Mouse (Mus musculus): ENCODE measurements at regions not wholly inside any gene's neighbourhood (a gene's known extent, or its start where the extent isn't known, plus 50 kb on each side); places are given as distances from the start of the nearest gene placed in this dataset.

DNA sequence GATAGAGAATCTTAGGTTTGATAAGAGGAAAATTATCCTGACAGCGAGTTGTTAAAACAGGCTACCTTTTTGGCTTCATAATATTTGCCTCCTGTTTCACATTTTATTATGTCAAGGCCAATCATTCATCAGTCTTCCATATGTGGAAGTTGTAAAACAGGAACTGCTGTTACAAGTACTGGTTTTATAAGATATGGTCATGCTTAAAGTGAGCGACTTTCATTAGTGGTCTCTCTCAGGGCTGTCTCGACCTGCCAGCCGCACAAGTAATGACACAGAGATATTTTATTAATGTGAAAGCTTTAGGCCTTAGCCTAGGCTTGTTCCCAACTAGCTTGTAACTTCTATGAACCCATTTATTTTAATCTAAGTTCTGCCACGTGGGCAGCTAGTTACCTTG, 346.3 kb upstream of the Nudt12 start:
- Histone ChIP-seq H3K9ac (no peak overlapping the region), H3K9me3 (no peaks in the 10 kb centered on the region), H3K4me3 (replicated peaks) (no peak overlapping the region), H3K27me3 (replicated peaks) (no peaks in the 10 kb centered on the region), H3K36me3 (no peaks in the 10 kb centered on the region), H3K4me1 (replicated peaks) (no peaks in the 10 kb centered on the region), H3K27ac (no peak overlapping the region), H3K4me2 (replicated peaks) (no peak overlapping the region)
- WGBS: 61% methylated on average over 5 of the region's 5 CpGs
- no peak for ATAC-seq

DNA sequence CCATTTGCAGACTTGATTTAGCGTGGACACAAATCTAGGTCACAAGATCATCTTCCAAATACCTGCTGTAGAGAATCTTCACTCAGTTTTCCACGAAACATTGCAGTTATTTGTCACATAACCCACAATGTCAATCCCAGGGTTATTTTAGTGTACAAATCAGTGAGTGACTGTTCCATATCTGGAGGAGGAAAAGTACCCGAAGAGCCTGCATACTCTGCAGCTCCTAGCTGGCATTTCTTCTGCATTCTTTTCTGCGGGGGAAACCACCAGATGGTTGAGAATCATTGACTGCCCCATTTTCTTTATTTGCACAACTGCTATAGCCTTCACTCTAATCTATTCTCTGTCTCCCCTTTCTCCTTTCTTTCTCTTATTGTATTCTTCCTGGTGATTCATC, 332.4 kb upstream of the Nudt12 start:
- no peaks in the 10 kb centered on the region for H3K4me1 ChIP-seq (replicated peaks)
- 70% methylated on average over 4 of the region's 4 CpGs for WGBS
- no peak overlapping the region for H3K9ac ChIP-seq
- ATAC-seq: no peak
- no peak overlapping the region for H3K4me3 ChIP-seq (replicated peaks)
- no peak overlapping the region for H3K4me2 ChIP-seq (replicated peaks)
- no peak overlapping the region for H3K27ac ChIP-seq
- no peaks in the 10 kb centered on the region for H3K9me3 ChIP-seq
- no peaks in the 10 kb centered on the region for H3K27me3 ChIP-seq (replicated peaks)
- no peaks in the 10 kb centered on the region for H3K36me3 ChIP-seq

DNA sequence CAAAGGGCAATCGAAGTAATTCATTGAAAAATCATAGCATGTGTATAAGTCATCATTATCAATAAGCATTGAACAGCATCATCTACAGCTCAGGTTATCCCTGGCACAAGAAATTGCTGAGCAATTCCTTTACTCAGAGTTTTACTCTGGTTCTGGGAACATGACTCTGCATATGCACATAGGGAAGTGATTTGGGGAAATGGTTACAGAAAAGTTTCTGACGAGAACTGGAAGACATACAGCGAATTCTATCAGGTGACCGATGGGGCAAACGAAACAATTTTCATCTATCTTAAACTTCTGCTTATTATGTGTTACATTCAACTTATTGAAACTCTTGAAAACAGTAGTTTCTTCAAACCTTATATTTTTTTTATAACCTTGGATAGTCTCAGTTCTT, 284.8 kb upstream of the Nudt12 start:
- Histone ChIP-seq H3K4me3 (replicated peaks) (no peak overlapping the region), H3K27me3 (replicated peaks) (no peaks in the 10 kb centered on the region), H3K27ac (no peak overlapping the region), H3K4me2 (replicated peaks) (no peak overlapping the region), H3K9me3 (no peaks in the 10 kb centered on the region), H3K36me3 (no peaks in the 10 kb centered on the region), H3K4me1 (replicated peaks) (no peaks in the 10 kb centered on the region), H3K9ac (no peak overlapping the region)
- WGBS: 89% methylated on average over 5 of the region's 5 CpGs
- ATAC-seq: no peak

DNA sequence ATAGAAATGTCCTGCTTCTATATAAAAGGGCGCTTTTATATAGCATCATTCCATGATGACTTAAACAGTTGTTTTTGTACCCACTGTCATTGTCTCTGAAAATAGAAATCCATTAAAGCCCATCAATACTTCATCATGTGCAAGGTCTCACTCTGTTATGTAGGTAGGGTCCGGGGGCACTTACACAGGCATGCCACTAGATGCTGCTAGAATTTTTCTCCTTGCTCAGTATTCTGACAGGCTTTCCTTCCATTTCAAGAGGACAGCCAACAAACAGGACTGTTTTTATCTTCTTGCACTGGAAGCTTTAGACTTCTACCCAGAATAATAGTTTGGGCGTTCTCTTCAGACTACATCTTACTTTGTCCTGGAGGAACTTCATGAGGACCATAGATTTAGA, 268.2 kb upstream of the Nudt12 start:
- Histone ChIP-seq H3K36me3 (no peaks in the 10 kb centered on the region), H3K27ac (no peak overlapping the region), H3K4me2 (replicated peaks) (no peak overlapping the region), H3K4me1 (replicated peaks) (no peaks in the 10 kb centered on the region), H3K27me3 (replicated peaks) (no peaks in the 10 kb centered on the region), H3K4me3 (replicated peaks) (no peak overlapping the region), H3K9me3 (no peaks in the 10 kb centered on the region), H3K9ac (no peak overlapping the region)
- ATAC-seq: no peak
- WGBS: 52% methylated on average over 3 of the region's 3 CpGs

DNA sequence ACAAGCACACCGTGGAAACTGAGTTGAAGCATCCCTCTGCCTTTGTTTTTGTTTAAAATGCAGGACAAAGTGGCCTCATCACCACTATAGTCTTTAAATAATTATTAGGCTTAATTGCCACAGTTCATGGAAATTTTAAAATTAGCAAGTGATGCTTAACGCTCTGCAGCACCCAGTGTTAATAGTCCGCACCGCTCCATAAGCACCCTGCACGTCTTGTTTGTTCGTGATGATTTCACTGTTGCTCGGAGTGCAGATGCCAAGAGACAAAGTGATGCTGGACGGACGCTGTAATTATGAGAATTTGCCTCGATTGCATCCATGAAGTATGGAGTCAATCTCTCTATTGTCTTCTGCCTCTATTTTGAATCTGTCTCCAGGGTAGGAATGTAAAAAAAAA, 266.6 kb upstream of the Nudt12 start:
- H3K4me3 ChIP-seq (replicated peaks): no peak overlapping the region
- no peaks in the 10 kb centered on the region for H3K4me1 ChIP-seq (replicated peaks)
- H3K4me2 ChIP-seq (replicated peaks): no peak overlapping the region
- no peaks in the 10 kb centered on the region for H3K36me3 ChIP-seq
- no peaks in the 10 kb centered on the region for H3K9me3 ChIP-seq
- H3K27me3 ChIP-seq (replicated peaks): no peaks in the 10 kb centered on the region
- ATAC-seq: no peak
- H3K9ac ChIP-seq: no peak overlapping the region
- no peak overlapping the region for H3K27ac ChIP-seq
- WGBS: 84% methylated on average over 10 of the region's 10 CpGs

DNA sequence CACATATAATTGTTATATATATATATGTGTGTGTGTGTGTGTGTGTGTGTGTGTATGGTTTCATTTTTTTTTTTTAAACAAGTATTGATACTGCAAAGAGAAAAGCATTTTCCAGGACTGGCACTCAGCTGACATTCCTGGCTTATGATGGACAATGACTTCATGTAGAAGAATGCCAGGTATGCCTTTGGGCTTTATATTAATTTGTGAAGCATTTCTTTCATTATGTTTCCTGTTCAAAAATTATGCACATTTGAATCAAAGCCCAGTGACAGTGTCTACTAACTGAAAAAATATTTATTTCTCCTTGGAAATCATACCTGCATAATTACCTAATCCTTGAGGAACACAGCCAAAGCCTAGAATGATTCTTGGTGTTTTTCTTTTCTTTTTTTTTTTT, 256.4 kb upstream of the Nudt12 start:
- Histone ChIP-seq H3K4me3 (replicated peaks) (no peak overlapping the region), H3K27me3 (replicated peaks) (no peaks in the 10 kb centered on the region), H3K9me3 (no peaks in the 10 kb centered on the region), H3K9ac (no peak overlapping the region), H3K4me1 (replicated peaks) (no peaks in the 10 kb centered on the region), H3K4me2 (replicated peaks) (no peak overlapping the region), H3K27ac (no peak overlapping the region), H3K36me3 (no peaks in the 10 kb centered on the region)
- ATAC-seq: no peak

DNA sequence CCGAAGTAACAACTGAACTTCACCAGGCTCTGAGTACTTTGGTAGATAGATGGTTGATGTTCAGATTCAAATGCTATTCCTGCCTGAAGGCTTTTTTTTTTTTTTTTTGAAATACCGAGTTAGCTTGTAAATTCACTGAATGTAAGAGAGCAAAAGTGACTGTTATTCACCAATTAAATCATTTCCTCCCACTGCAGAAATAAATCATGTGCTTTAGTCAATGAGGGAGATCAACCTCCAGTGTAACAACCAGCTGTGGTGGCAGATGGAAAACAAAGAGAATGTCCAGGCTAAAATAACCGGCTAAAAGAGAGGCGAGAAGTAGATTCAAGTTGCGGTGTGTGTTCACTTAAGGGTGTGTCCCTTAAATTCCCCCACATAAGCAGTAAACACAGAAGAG, 235.8 kb upstream of the Nudt12 start:
- H3K4me1 ChIP-seq (replicated peaks): no peaks in the 10 kb centered on the region
- ATAC-seq: no peak
- H3K9me3 ChIP-seq: no peaks in the 10 kb centered on the region
- no peak overlapping the region for H3K27ac ChIP-seq
- no peaks in the 10 kb centered on the region for H3K27me3 ChIP-seq (replicated peaks)
- WGBS: 81% methylated on average over 5 of the region's 5 CpGs
- no peak overlapping the region for H3K4me3 ChIP-seq (replicated peaks)
- H3K4me2 ChIP-seq (replicated peaks): no peak overlapping the region
- no peak overlapping the region for H3K9ac ChIP-seq
- no peaks in the 10 kb centered on the region for H3K36me3 ChIP-seq

DNA sequence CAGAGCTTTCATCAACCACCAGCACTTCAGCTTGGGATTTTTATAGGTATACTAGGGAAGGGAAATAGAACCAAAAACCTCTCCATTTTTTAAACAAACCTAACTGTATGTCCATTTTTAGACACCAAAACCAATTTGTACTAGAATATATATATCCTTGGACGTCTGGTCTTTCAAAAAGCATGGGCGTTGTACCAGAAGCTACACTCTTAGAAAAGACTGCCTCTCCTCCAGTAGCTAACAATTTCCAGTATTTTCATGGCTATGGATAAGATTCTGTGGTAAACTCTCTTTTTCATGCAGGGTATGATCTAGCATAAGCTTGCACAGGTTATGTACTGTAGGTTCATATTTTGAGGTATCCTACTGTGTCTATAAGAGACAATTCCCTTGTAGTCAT, 219.1 kb upstream of the Nudt12 start:
- Histone ChIP-seq H3K9me3 (no peaks in the 10 kb centered on the region), H3K4me3 (replicated peaks) (no peak overlapping the region), H3K27ac (no peak overlapping the region), H3K27me3 (replicated peaks) (no peaks in the 10 kb centered on the region), H3K4me1 (replicated peaks) (no peaks in the 10 kb centered on the region), H3K36me3 (no peaks in the 10 kb centered on the region), H3K9ac (no peak overlapping the region), H3K4me2 (replicated peaks) (no peak overlapping the region)
- no peak for ATAC-seq
- WGBS: 85% methylated on average over 2 of the region's 2 CpGs
